Mouse (Mus musculus): Measurements from ENCODE around the gene Car3.
"Not testable (repeated sequence)": the region's sequence is repeated elsewhere in the genome, so short reads cannot be mapped to it uniquely, and the experiment has no call there.

Car3 gene

DNA sequence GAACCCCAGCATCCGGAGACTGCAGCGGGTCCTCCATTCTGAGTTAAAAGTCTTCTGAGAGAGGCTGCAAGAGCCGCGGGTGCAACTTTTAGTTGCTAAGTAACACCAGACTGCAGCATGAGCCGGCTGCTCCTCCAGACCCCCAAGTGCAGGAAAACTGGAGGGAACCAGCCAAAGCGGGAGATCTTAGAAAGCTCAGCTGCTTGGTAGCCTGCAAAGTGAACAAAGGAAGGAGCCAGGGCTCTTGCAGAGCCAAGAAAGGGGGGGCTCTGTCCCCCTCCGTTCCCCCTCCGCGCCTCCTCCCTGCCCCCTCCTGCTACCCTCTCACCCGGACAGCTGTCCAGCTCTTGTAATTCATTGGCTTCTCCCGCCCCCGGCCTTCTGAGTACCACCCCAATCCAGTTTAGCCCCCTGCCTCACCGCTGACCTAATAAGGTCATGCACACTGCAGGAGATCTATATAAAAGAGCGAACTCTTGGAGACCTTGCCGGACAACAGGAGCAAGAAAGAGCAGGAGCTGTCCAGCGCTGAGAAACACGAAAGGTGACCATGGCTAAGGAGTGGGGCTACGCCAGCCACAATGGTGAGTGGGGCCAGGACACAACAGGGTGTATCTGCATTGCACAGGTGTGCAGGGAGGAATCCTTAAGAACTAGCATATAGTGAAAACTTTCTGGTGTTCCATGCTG is at the start of gene Car3:
Gene Car3 (plus strand): TSS at position 491 of the 690 bp plus-strand sequence.
- ATAC-seq (ENCODE audit: insufficient number of reproducible peaks, low FRiP score, low TSS enrichment): 0 out of 2 replicates have a peak, but pooled peaks have one; percentile 36

DNA sequence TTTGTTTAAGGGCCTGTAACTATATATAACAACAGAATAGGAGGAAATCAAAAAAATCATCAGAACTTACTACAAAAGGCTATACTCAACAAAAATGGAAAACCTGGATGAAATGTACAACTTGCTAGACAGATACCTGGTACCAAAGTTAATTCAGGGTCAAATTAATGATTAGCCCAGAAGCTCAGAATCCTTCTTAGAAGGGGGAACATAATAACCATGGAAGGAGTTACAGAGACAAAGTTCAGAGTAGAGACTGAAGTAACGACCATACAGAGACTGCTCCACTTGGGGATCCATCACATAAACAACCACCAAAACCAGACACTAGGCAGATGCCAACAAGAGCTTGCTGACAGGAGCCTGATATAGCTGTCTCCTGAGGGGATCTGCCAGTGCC is 47.9 kb upstream of the Car3 start:
- not testable (repeated sequence) for ATAC-seq (ENCODE audit: insufficient number of reproducible peaks, low FRiP score, low TSS enrichment)

DNA sequence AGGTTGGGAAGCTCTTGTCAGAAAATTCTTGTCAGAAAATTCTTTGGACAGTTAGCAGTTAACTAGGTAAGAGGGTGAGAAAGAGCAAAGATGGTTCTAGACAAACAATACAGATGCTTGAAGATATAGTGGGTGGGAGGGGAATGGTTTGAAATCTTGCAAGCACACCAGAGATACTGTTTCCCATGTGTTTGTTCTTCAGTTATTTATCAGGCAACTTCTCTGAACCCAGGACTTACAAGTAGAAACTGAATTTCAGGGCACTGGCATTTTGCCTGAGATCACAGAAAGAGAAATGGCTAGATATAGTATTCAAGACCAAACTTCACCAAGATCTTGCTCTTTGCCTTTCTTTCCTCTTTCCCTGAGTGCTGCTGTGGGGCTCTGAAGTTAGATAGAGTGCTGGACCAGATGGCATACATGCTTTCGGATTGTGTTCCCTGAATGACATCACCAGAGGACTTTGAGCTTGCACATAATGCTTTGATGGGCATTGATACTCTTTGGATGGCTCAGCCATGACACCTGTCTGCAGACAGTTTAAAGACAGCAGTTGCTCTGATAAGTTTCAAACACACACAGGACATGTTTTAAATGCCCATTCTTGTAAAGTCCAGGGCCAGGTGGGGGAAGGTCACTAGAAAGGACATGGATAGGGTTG is 43.3 kb upstream of the Car3 start:
- ATAC-seq (ENCODE audit: insufficient number of reproducible peaks, low FRiP score, low TSS enrichment): no peak

GRCm38 (mm10) chr3:14828896-14829295 is 34.4 kb upstream of the Car3 start:
- ATAC-seq (ENCODE audit: insufficient number of reproducible peaks, low FRiP score, low TSS enrichment): no peak

GRCm38 (mm10) chr3:14831219-14831835 is 32.0 kb upstream of the Car3 start:
- no peak for ATAC-seq (ENCODE audit: insufficient number of reproducible peaks, low FRiP score, low TSS enrichment)

GRCm38 (mm10) chr3:14832766-14833165 is 30.5 kb upstream of the Car3 start:
- ATAC-seq (ENCODE audit: insufficient number of reproducible peaks, low FRiP score, low TSS enrichment): no peak

DNA sequence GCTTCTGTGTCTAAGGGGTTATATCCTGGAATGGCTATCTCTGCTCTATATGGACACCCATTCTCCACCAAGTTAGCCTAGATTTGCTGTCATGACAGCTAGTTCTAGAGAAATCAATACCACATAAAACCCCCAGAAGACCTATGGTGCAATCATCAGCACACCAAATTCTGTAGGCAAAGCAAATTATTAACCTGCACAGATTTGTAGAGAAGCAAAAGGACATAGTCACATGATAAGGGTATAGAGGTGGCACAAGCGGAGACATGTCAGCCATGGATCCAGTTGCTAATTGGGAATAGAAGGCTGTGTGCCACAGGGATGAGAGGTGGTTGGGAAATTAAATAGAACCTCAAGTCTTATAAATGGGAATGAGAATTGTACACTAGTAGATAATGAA is 24.4 kb upstream of the Car3 start:
- no peak for ATAC-seq (ENCODE audit: insufficient number of reproducible peaks, low FRiP score, low TSS enrichment)

- ATAC-seq (ENCODE audit: insufficient number of reproducible peaks, low FRiP score, low TSS enrichment): no peak
Observed at GRCm38 (mm10) chr3:14839466-14840118, 23.7 kb upstream of the Car3 start.

GRCm38 (mm10) chr3:14848587-14849254 is 14.6 kb upstream of the Car3 start:
- no peak for ATAC-seq (ENCODE audit: insufficient number of reproducible peaks, low FRiP score, low TSS enrichment)

GRCm38 (mm10) chr3:14853966-14854365 is 9.3 kb upstream of the Car3 start:
- no peak for ATAC-seq (ENCODE audit: insufficient number of reproducible peaks, low FRiP score, low TSS enrichment)

GRCm38 (mm10) chr3:14854446-14854845 is 8.9 kb upstream of the Car3 start:
- ATAC-seq (ENCODE audit: insufficient number of reproducible peaks, low FRiP score, low TSS enrichment): no peak

DNA sequence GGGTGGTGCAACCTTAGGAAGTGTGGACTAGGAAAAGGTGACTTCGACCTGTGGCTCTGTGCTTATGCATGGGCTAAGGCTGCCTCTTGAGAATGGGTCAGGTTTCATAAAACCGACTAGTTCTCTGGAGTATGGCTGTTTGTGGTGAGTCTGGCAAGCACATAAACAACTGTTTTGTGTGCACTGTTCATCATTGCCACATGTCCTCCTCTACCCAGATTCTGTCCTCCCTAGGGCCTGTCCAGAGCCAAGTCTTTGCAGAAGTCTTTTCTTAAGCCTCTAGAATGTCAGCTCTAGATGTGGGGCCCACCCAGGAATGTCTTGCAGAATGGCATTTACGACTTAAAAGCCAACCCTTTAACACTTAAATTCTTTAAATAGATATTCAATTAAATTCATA is 5.4 kb upstream of the Car3 start:
- no peak for ATAC-seq (ENCODE audit: insufficient number of reproducible peaks, low FRiP score, low TSS enrichment)

DNA sequence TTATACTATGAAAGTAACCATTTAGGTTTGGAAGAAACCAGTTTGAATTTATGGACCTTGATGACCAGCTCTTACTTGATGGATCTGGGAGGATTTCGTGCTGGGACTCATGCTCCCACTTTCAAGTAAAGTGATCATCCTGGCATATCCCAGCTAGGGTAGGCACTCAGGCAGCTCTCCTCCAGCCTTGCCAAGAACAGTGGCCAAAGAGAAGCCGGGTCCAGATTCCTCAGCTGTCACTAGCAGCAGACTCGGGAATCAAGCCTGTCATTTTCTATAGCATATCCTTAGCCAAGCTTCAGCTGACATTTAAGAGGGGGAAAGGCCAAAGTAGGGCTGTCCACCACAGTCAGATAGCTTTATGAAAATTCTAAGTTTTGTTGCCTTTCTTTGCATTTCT is 3.0 kb upstream of the Car3 start:
- no peak for ATAC-seq (ENCODE audit: insufficient number of reproducible peaks, low FRiP score, low TSS enrichment)

DNA sequence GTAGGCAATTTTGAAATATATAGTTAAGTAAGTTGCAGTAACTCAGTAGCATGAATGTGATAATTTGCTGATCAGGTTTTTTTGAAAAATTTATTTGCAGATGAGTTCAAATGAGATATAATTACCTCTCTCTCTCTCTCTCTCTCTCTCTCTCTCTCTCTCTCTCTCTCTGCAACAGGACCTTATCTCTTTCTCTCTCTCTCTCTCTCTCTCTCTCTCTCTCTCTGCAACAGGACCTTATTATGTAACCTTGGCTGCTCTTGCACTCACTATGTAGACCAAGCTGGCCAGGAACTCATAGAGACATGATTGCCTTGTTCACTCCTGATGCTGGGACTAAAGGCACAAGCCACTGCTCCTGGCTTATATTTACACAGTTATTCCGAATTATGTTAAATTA is 2.1 kb upstream of the Car3 start:
- ATAC-seq (ENCODE audit: insufficient number of reproducible peaks, low FRiP score, low TSS enrichment): no peak

DNA sequence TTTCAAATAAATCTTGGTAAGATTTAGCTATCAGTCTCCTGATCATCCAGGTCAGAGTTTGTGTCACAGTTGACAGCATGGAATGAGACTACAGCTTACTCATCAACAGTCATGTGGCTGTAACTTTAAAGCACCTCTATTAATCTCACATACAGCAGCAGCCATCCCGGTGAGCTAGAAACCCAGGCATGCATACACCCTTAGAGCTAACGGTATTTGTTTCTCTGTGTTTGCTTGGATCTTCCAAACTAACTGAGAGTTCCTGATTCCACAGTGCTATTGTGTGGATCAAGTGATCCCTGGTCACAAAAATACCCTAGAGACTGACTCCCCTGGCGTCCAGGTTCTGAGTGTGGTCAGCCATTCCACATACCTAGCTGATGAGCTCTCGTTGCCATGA is 1.5 kb upstream of the Car3 start:
- no peak for ATAC-seq (ENCODE audit: insufficient number of reproducible peaks, low FRiP score, low TSS enrichment)

DNA sequence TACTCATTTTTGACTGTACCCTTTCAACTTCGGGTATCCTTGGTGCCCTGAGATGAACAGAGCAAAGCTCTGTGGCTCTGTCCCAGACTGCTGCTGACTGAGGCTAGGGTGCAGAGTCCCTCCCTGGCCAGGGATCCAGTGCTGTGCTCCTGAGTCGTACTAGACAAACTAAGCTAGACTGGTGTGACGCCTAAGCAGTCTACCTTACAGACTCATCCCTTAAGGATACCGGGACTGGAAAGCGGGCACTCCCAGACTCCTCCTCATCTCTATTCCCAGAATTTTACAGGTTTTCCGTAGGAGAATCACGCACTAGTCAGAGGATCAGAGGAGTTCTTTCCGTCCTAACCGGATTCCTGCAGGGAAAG is 674 bp upstream of the Car3 start:
- ATAC-seq (ENCODE audit: insufficient number of reproducible peaks, low FRiP score, low TSS enrichment): peak; percentile 60; the same call in 1 of the 2 replicates

DNA sequence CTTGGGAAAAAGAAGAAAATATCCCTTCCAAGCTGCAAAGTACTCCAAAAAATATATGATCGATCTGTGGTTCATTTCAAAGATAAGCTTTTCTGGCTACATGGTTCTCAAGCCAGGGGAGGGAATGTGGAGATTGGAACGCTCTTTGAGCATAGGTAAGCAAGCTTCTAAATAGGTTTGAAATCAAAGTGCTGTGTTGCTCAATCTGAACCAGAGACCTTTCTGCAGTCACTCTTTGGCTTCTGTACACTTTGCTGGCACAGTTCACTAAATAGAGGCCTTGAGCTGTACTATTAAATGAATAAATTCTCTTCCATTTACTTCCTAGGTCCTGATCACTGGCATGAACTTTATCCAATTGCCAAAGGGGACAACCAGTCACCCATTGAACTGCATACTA is 610 bp downstream of the Car3 start:
- no peak for ATAC-seq (ENCODE audit: insufficient number of reproducible peaks, low FRiP score, low TSS enrichment)

DNA sequence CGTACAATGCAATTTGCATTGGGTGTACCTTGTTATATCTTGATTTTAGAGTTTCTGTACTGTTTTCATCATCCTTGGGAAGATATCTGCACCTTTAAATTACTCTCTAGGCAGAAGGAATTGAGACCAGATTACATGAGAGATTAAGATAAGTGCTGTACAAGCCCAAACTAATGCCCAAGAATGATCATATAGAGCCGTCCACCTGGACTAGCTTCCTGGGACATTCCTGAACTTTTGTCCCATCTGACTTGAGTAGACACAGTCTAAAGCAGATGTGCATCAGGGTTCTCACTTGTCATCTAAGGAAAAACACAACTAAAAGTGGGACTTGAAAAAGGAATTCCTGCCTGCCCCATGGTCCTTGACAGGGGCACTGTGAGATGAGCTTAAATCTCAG is 2.6 kb downstream of the Car3 start:
- no peak for ATAC-seq (ENCODE audit: insufficient number of reproducible peaks, low FRiP score, low TSS enrichment)

GRCm38 (mm10) chr3:14869779-14870178 is 6.5 kb downstream of the Car3 start:
- ATAC-seq (ENCODE audit: insufficient number of reproducible peaks, low FRiP score, low TSS enrichment): peak; percentile 46; the same call in 1 of the 2 replicates

DNA sequence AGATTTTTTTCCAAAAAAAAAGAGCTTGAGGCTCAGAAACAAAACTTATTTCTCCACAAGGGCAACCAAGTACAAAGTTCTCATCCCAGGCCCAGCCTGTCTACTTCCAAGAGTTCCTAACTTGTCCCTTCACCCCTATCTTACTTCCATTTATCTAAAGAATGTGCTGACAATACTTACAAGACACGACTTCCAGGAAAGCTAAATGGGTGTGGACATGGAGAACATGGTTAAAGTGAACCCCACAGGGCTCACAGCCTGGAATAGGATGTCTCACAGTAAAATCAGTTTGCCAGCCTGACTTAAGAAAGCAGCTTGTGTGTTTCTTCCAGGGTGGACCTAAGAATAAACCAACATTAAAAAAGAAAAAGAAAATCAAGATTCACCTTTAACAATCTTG is 7.2 kb downstream of the Car3 start:
- no peak for ATAC-seq (ENCODE audit: insufficient number of reproducible peaks, low FRiP score, low TSS enrichment)

- ATAC-seq (ENCODE audit: insufficient number of reproducible peaks, low FRiP score, low TSS enrichment): no peak
Observed at GRCm38 (mm10) chr3:14871386-14871785, 8.1 kb downstream of the Car3 start.
